Mouse (Mus musculus) T-cell, adult 2 months (primary cell): ENCODE data around the gene Gm10840.

Experiments
- DNase-seq: peaks from one replicate; pipeline ENCODE4 v3.0.0; 2022; ENCODE audit warnings: low spot score

Gene Gm10840

DNA sequence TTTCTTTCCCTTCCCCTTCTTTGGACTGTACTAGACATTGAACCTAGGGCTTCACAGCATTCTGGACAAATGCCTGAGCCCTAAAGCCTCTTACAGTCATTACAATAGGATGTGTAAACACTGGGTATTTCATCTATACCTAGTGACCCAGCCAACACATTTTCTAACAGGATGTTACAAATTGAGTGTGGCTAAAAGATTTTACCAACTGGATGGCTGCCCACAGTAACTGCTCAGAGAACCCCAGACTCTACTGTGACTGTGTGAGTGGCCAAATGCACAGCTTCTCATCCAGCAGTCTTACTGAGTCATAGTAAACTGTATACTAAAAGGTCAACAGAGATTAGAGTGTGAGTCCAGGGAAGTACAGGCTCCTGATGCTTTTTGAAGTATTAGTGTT lies 34.7 kb downstream of the Gm10840 start:
- DNase-seq = no peak

- DNase-seq = no peak
Observed at GRCm38 (mm10) chr11:106198277-106198676, 37.6 kb downstream of the Gm10840 start.

DNA sequence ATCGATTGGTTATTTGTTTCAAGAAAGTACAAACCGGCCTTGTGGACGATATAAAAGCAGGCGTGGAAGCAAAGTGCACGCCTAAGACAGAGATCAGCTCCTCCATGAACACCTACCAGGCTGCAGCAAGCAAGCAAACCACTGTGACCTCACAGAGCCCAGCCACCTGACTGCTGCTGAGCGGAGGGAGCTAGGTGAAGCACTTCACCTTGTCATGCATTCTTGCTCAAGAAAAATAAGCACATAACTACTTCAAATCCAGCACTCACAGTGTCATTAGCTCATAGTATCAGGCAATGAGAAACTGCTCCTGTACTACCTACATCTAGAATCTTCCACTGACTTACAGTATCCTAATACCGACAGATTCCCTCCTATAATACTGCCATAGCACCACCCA lies 39.3 kb downstream of the Gm10840 start:
- DNase-seq = peak; percentile 42

DNA sequence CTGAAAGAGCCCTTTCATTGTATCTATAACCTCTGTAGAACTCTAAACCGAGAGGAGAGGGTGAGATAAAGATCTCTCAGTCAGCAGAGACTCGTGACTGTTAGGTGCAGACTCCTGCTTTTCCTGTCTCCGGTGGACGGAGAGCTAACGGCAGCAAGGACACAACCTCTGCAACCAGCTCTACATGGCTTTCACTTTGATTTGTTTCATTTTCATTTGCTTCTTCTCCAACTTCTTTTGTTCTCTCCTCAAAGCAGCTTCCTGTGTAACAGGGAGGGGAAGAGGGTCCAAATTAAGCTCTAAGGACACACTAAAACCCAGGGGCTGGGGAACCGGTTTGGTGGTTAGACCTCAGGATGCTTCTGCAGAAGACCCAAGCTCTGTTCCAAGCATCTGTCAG lies 40.1 kb downstream of the Gm10840 start:
- DNase-seq = peak; percentile 33

DNA sequence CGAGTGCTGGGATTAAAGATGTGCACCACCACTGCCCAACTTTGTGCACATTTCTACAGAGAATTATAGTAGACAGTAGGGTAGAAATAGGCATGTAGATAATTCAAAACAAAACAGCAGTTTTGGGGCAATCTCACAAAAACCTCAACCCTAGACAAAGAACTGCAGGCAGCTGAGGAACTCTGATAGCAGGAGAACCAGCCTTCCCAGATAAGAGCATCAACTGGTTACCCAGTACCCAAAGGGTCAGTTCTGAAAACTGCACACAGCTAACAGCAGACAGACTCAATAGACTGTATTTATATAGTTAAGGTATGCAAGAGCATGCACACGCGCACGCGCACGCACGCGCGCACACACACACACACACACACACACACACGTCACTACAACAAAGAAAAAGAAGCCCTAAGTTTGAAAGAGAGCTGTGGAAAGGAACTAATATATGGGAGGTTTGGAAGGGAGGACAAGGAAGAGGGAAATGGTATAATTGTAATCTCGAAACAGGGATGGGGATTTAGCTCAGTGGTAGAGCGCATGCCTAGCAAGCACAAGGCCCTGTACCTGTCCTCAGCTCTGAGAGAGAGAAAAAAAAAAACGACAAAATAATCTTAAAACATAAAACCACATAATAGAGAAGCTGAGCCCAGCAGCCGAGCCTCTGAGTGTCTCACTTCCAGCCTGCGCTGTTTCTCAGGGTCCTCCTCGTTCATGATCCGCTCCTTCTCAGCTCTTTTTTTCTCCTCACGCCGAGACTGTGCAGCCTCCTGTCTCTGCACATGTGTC lies 40.9 kb downstream of the Gm10840 start:
- DNase-seq = peak; percentile 33

- peak; percentile 34 for DNase-seq
Observed at GRCm38 (mm10) chr11:106202123-106202465, 41.4 kb downstream of the Gm10840 start, which contains the start of gene Strada. Gene Strada (minus strand): TSS chr11:106202168.
